Mouse (Mus musculus): ENCODE results near the gene Myocos. TPM values are rescaled to one million over a fixed set of nuclear protein-coding genes. Genes with fewer than 3 reads are reported as not detected.

Myocos gene
- polyA plus RNA-seq (2014; fragmentation: Illumina TruSeq; extraction: RNeasy Lipid Tissue Mini Kit (QIAGEN cat#74804); ENCODE audit: low read depth, low replicate concordance): not detected

DNA sequence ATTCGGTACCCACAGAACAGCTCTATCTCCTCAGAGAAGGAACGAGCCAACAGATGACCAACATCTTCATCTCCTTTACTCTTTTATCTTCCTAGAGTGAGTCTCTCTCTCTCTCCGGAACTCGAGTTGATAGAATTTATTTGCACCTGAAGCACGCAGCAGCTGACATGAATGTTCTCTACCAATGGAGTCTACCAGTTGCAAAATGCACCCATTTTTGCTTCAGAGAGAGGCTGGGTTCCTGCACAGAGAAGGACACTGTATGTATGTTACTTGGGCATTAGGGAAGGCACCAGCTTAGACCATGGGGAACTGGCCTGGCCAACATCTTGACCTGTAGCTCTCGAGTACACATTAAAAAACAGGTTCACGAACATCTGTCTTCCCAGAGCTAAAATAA lies at the start of gene Myocos:
Gene Myocos (minus strand): TSS at position 101 of the 400 bp plus-strand sequence.

DNA sequence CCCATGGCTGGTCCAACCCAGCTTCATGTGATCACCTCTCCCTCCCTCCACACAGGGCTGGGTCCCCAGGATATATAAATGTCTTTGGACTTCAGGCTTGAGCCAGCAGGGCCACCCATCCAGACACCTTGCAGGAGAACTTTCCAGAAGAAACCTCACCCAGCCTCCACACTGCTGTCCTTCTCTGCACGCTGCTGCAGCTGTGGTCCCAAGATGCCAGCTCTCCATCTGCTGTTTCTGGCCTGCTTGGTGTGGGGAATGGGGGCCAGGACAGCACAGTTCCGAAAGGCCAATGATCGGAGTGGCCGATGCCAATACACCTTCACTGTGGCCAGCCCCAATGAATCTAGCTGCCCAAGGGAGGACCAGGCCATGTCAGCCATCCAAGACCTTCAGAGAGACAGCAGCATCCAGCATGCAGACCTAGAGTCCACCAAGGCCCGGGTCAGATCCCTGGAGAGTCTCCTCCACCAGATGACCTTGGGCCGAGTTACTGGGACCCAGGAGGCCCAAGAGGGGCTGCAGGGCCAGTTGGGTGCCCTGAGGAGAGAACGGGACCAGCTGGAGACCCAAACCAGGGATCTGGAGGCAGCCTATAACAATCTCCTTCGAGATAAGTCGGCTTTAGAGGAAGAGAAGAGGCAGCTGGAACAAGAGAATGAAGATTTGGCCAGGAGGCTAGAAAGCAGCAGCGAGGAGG lies 18.8 kb downstream of the Myocos start, which contains the start of gene Myoc:
Gene Myoc (plus strand): TSS at position 105 of the 700 bp plus-strand sequence.

Other genes starting within 250 kb of the Myocos start
- gene Dnm3, start 180.2 kb downstream of the Myocos start, polyA plus RNA-seq (2014; fragmentation: Illumina TruSeq; extraction: RNeasy Lipid Tissue Mini Kit (QIAGEN cat#74804); ENCODE audit: low read depth, low replicate concordance): 2.8 TPM
- 6.4 TPM for gene Mettl13, start 109.7 kb downstream of the Myocos start, polyA plus RNA-seq (2014; fragmentation: Illumina TruSeq; extraction: RNeasy Lipid Tissue Mini Kit (QIAGEN cat#74804); ENCODE audit: low read depth, low replicate concordance)
- 24.7 TPM for gene Vamp4, start 87.7 kb downstream of the Myocos start, polyA plus RNA-seq (2014; fragmentation: Illumina TruSeq; extraction: RNeasy Lipid Tissue Mini Kit (QIAGEN cat#74804); ENCODE audit: low read depth, low replicate concordance)
- 1.8 TPM for gene Myoc, start 19.1 kb downstream of the Myocos start, polyA plus RNA-seq (2014; fragmentation: Illumina TruSeq; extraction: RNeasy Lipid Tissue Mini Kit (QIAGEN cat#74804); ENCODE audit: low read depth, low replicate concordance)
- 43.0 TPM for gene Prrc2c, start 82.3 kb upstream of the Myocos start, polyA plus RNA-seq (2014; fragmentation: Illumina TruSeq; extraction: RNeasy Lipid Tissue Mini Kit (QIAGEN cat#74804); ENCODE audit: low read depth, low replicate concordance)
- gene Fmo4, start 155.8 kb upstream of the Myocos start, polyA plus RNA-seq (2014; fragmentation: Illumina TruSeq; extraction: RNeasy Lipid Tissue Mini Kit (QIAGEN cat#74804); ENCODE audit: low read depth, low replicate concordance): 0.87 TPM
- gene Fmo1, start 208.4 kb upstream of the Myocos start, polyA plus RNA-seq (2014; fragmentation: Illumina TruSeq; extraction: RNeasy Lipid Tissue Mini Kit (QIAGEN cat#74804); ENCODE audit: low read depth, low replicate concordance): 143 TPM
- 75.4 TPM for gene Fmo2, start 240.5 kb upstream of the Myocos start, polyA plus RNA-seq (2014; fragmentation: Illumina TruSeq; extraction: RNeasy Lipid Tissue Mini Kit (QIAGEN cat#74804); ENCODE audit: low read depth, low replicate concordance)

Measured in adipose tissue, adult 10 weeks (tissue).